Mouse (Mus musculus) kidney, postnatal 0 days (tissue): ENCODE results near the gene Lig3. TPM values are rescaled to one million over a fixed set of nuclear protein-coding genes. Genes with fewer than 3 reads are reported as not detected.

Experiments used
- ATAC-seq: fragments of 200-750 bp; cut with Nextera tagmentation; replicated peaks from 2 replicates; pipeline ENCODE4 v1.8.0; 2017; ENCODE audit warnings: low read depth, moderate number of reproducible peaks, moderate TSS enrichment, moderate library complexity; ENCODE audit not compliant: low FRiP score
- DNase-seq: peaks from one replicate; pipeline ENCODE4 v3.0.0-alpha.2; 2016; ENCODE audit warnings: low spot score
- H3K27ac ChIP-seq: fragments of 300-500 bp; sonication (generic); 2 replicates; pipeline ENCODE4 v1.5.1; 2014; ENCODE audit warnings: mild to moderate bottlenecking
- H3K27me3 ChIP-seq: fragments of 300-500 bp; sonication (generic); 2 replicates; pipeline ENCODE4 v1.6.1; 2014; ENCODE audit warnings: low read length, mixed read lengths; ENCODE audit not compliant: insufficient read depth
- H3K36me3 ChIP-seq: fragments of 300-500 bp; sonication (generic); 2 replicates; pipeline ENCODE4 v1.6.1; 2014; ENCODE audit warnings: low read length, mixed read lengths; ENCODE audit not compliant: insufficient read depth
- H3K4me1 ChIP-seq: fragments of 300-500 bp; sonication (generic); replicated peaks from 2 replicates; pipeline ENCODE4 v1.6.1; 2014; ENCODE audit warnings: antibody characterized with exemption, low read length, mixed read lengths; ENCODE audit not compliant: insufficient read depth
- H3K4me2 ChIP-seq: fragments of 300-500 bp; sonication (generic); 2 replicates; pipeline ENCODE4 v1.6.1; 2014; ENCODE audit warnings: mild to moderate bottlenecking, low read length, moderate library complexity, mixed read lengths
- H3K4me3 ChIP-seq: fragments of 300-500 bp; sonication (generic); replicated peaks from 2 replicates; pipeline ENCODE4 v1.5.1; 2014; ENCODE audit warnings: low read depth, low read length
- H3K9ac ChIP-seq: fragments of 300-500 bp; sonication (generic); 2 replicates; pipeline ENCODE4 v1.6.1; 2014; ENCODE audit warnings: low read depth, low read length
- H3K9me3 ChIP-seq: fragments of 300-500 bp; sonication (generic); replicated peaks from 2 replicates; pipeline ENCODE4 v1.6.1; 2016; ENCODE audit warnings: low read length, inconsistent platforms, mixed read lengths
- CTCF ChIP-seq: IDR thresholded peaks from 2 replicates; pipeline ENCODE4 v1.5.1; 2016; ENCODE audit warnings: antibody characterized with exemption, low read depth, mild to moderate bottlenecking, moderate library complexity
- WGBS: fragments of 180-500 bp; shearing (Covaris S2); extraction: QIAGEN DNeasy Blood & Tissue Kit; methylation state at CpG from one replicate; pipeline ENCODE4 v1.1.7; 2014; 5-methylcytosine and 5-hydroxymethylcytosine counted together
- polyA plus RNA-seq: library from polyadenylated mRNA; unstranded; fragments of >200 nt; fragmentation: Nextera tagmentation; extraction: Ambion mirVana; gene quantifications from 2 replicates; pipeline ENCODE4 v1.2.1, GENCODE M21; 2015

Gene Lig3
- polyA plus RNA-seq, 1 experiment from 2014 or later: 23.9 TPM

- Histone ChIP-seq H3K9me3 (no peaks in the 10 kb centered on the region), H3K9ac (no peak overlapping the region), H3K27me3 (no peaks in the 10 kb centered on the region), H3K36me3 (no peaks in the 10 kb centered on the region; the same call in 1 of the 2 replicates), H3K4me3 (no peak overlapping the region), H3K27ac (0 out of 2 replicates have a peak overlapping the region, but pooled peaks have one; percentile 37), H3K4me2 (peak overlapping the region; percentile 19; the same call in 1 of the 2 replicates), H3K4me1 (peaks cover 38% of the 10 kb centered on the region)
- no peak for TF ChIP-seq CTCF
- WGBS: 29% methylated on average over 4 of the region's 4 CpGs
- ATAC-seq (no peak), DNase-seq (no peak)
Measured at GRCm38 (mm10) chr11:82846079-82846436, 65.2 kb downstream of the Lig3 start.

GRCm38 (mm10) chr11:82846938-82847337, 66.0 kb downstream of the Lig3 start:
- Histone ChIP-seq H3K4me1 (peaks cover 38% of the 10 kb centered on the region), H3K9me3 (no peaks in the 10 kb centered on the region), H3K36me3 (no peaks in the 10 kb centered on the region; the same call in 1 of the 2 replicates), H3K4me3 (no peak overlapping the region), H3K27ac (peak overlapping the region; percentile 76), H3K4me2 (no peak overlapping the region), H3K27me3 (no peaks in the 10 kb centered on the region), H3K9ac (no peak overlapping the region)
- TF ChIP-seq CTCF: no peak
- ATAC-seq (no peak), DNase-seq (no peak)
- WGBS: 57% methylated on average over 3 of the region's 3 CpGs

GRCm38 (mm10) chr11:82847571-82848000, 66.7 kb downstream of the Lig3 start:
- H3K4me3 ChIP-seq: no peak overlapping the region
- 29% methylated on average over 6 of the region's 6 CpGs for WGBS
- peak overlapping the region; percentile 76 for H3K27ac ChIP-seq
- 0 out of 2 replicates have a peak overlapping the region, but pooled peaks have one; percentile 6 for H3K4me2 ChIP-seq
- H3K27me3 ChIP-seq: no peaks in the 10 kb centered on the region
- ATAC-seq (no peak), DNase-seq (no peak)
- no peak for TF ChIP-seq CTCF
- H3K4me1 ChIP-seq: peaks cover 38% of the 10 kb centered on the region
- no peaks in the 10 kb centered on the region for H3K9me3 ChIP-seq
- no peaks in the 10 kb centered on the region; the same call in 1 of the 2 replicates for H3K36me3 ChIP-seq
- no peak overlapping the region for H3K9ac ChIP-seq

- Histone ChIP-seq H3K36me3 (no peaks in the 10 kb centered on the region), H3K9me3 (no peaks in the 10 kb centered on the region), H3K27me3 (no peaks in the 10 kb centered on the region), H3K9ac (no peak overlapping the region), H3K27ac (peak overlapping the region; percentile 20), H3K4me2 (peak overlapping the region; percentile 2; the same call in 1 of the 2 replicates), H3K4me1 (peaks cover 33% of the 10 kb centered on the region), H3K4me3 (no peak overlapping the region)
- ATAC-seq (no peak), DNase-seq (no peak)
- no peak for TF ChIP-seq CTCF
- 40% methylated on average over 5 of the region's 5 CpGs for WGBS
Measured at GRCm38 (mm10) chr11:82850259-82850658, 69.4 kb downstream of the Lig3 start.

- no peak for ATAC-seq
- Histone ChIP-seq H3K4me2 (no peak overlapping the region), H3K27ac (no peak overlapping the region), H3K9ac (no peak overlapping the region), H3K36me3 (no peaks in the 10 kb centered on the region), H3K27me3 (no peaks in the 10 kb centered on the region), H3K4me1 (peaks cover 18% of the 10 kb centered on the region), H3K4me3 (no peak overlapping the region), H3K9me3 (no peaks in the 10 kb centered on the region)
- no peak for TF ChIP-seq CTCF
- whole genome bisulfite sequencing: 73% methylated on average over 11 of the region's 11 CpGs
- DNase-seq: no peak
Measured at GRCm38 (mm10) chr11:82852115-82852514, 71.2 kb downstream of the Lig3 start.

- Histone ChIP-seq H3K27ac (no peak overlapping the region), H3K4me3 (no peak overlapping the region), H3K9me3 (no peaks in the 10 kb centered on the region), H3K27me3 (no peaks in the 10 kb centered on the region), H3K9ac (no peak overlapping the region), H3K36me3 (no peaks in the 10 kb centered on the region), H3K4me1 (peaks cover 14% of the 10 kb centered on the region; the same call in 1 of the 2 replicates), H3K4me2 (no peak overlapping the region)
- ATAC-seq (no peak), DNase-seq (no peak)
- 83% methylated on average over 10 of the region's 10 CpGs for WGBS
- no peak for TF ChIP-seq CTCF
Measured at GRCm38 (mm10) chr11:82852540-82852939, 71.6 kb downstream of the Lig3 start.

- no peak for TF ChIP-seq CTCF
- H3K9me3 ChIP-seq: no peaks in the 10 kb centered on the region
- WGBS: 85% methylated on average over 7 of the region's 7 CpGs
- no peak overlapping the region for H3K9ac ChIP-seq
- H3K27me3 ChIP-seq: no peaks in the 10 kb centered on the region
- no peak for DNase-seq
- no peak overlapping the region for H3K4me2 ChIP-seq
- H3K36me3 ChIP-seq: no peaks in the 10 kb centered on the region
- peaks cover 9% of the 10 kb centered on the region; the same call in 1 of the 2 replicates for H3K4me1 ChIP-seq
- H3K27ac ChIP-seq: no peak overlapping the region
- no peak for ATAC-seq
- H3K4me3 ChIP-seq: no peak overlapping the region
Measured at GRCm38 (mm10) chr11:82852958-82853357, 72.0 kb downstream of the Lig3 start.

Other genes starting within 250 kb of the Lig3 start
- 0.42 and 0.46 TPM in 2 replicates for gene Cct6b, start 16.8 kb upstream of the Lig3 start, polyA plus RNA-seq
- 35.6 and 38.1 TPM in 2 replicates for gene Zfp830, start 16.8 kb upstream of the Lig3 start, polyA plus RNA-seq
- 21.7 and 23.3 TPM in 2 replicates for gene Rffl, start 90.1 kb downstream of the Lig3 start, polyA plus RNA-seq
- gene Rad51d, start 109.5 kb downstream of the Lig3 start, polyA plus RNA-seq: 10.6 and 11.7 TPM in 2 replicates
- 0.55 and 0.60 TPM in 2 replicates for gene Fndc8, start 111.0 kb downstream of the Lig3 start, polyA plus RNA-seq
- 23.7 and 24.0 TPM in 2 replicates for gene Nle1, start 127.3 kb downstream of the Lig3 start, polyA plus RNA-seq
- 6.1 and 7.1 TPM in 2 replicates for gene Unc45b, start 129.4 kb downstream of the Lig3 start, polyA plus RNA-seq
- gene Slfn5, start 170.2 kb downstream of the Lig3 start, polyA plus RNA-seq: 19.5 and 21.1 TPM in 2 replicates
- 9.4 and 11.5 TPM in 2 replicates for gene Slfn9, start 210.7 kb downstream of the Lig3 start, polyA plus RNA-seq
- gene Slfn8, start 239.7 kb downstream of the Lig3 start, polyA plus RNA-seq: 0.33 and 0.36 TPM in 2 replicates